8 mouse cellular contexts compared by ENCODE assay signal in genomic region chr5:38220328-38220912, GRCm38 (mm10). TPM values are rescaled to one million over a fixed set of nuclear protein-coding genes. Genes with fewer than 3 reads are reported as not detected.
DNase-seq lines count a peak whose midpoint lies in the region; ATAC-seq lines count a peak whose summit lies in the region.

Gene Zbtb49, minus strand, starts transcription at chr5:38220457.
Gene Lyar, plus strand, starts transcription at chr5:38220470.

- peak within 1 kb of the TSS; percentile 90 for H3K9ac ChIP-seq in hindbrain, embryonic 16.5 days (ENCODE audit: low read depth, low read length)

- WGBS in hindbrain, embryonic 16.5 days: under 1% methylated on average over 50 of the region's 55 CpGs
- WGBS in macrophage (ENCODE audit: missing documents): under 1% methylated on average over 54 of the region's 55 CpGs

- DNase-seq in T-cell, adult 2 months (ENCODE audit: low spot score): peak; percentile 95
- DNase-seq in cerebellum, postnatal 36 days: peak; percentile 95
- peak; percentile 94 to 95 for DNase-seq in frontal cortex, postnatal 36 days (ENCODE audit: low spot score in 2 of 2)
- DNase-seq in left cerebral cortex, adult 18-20 months (ENCODE audit: low spot score in 2 of 2): peak; percentile 94 to 97
- peak; percentile 94 for DNase-seq in right cerebral cortex, adult 18-20 months
- peak; percentile 84 for DNase-seq in urinary bladder, postnatal 10 days (ENCODE audit: low spot score)

- peak; percentile 92 for ATAC-seq in hindbrain, embryonic 16.5 days

- H3K4me1 ChIP-seq in hindbrain, embryonic 16.5 days (ENCODE audit: control insufficient read depth, insufficient read depth, low read depth, low read length): peaks cover 21% of the 10 kb centered on the region

- peak within 1 kb of the TSS; percentile 84 for H3K4me3 ChIP-seq in hindbrain, embryonic 16.5 days (ENCODE audit: low read length)
- peak within 1 kb of the TSS; percentile 92 for H3K4me3 ChIP-seq in macrophage (ENCODE audit: inconsistent target)

- peaks cover 57% of the 10 kb centered on the region for H3K79me2 ChIP-seq in macrophage (ENCODE audit: inconsistent target)

- H3K9me3 ChIP-seq in hindbrain, embryonic 16.5 days (ENCODE audit: control insufficient read depth, low read length): no peaks in the 10 kb centered on the region

- peak within 1 kb of the TSS; percentile 88 for H3K4me2 ChIP-seq in hindbrain, embryonic 16.5 days (ENCODE audit: low read length)

- H3K27ac ChIP-seq in hindbrain, embryonic 16.5 days (ENCODE audit: low read depth, low read length): peak within 1 kb of the TSS; percentile 85
- H3K27ac ChIP-seq in macrophage: peak within 1 kb of the TSS; percentile 22; the same call in 1 of the 2 replicates

- no peaks in the 10 kb centered on the region for H3K36me3 ChIP-seq in hindbrain, embryonic 16.5 days (ENCODE audit: control insufficient read depth, insufficient read depth, low read length)
- peaks cover 4% of the 10 kb centered on the region; the same call in 1 of the 2 replicates for H3K36me3 ChIP-seq in macrophage (ENCODE audit: inconsistent target)

- H3K27me3 ChIP-seq in hindbrain, embryonic 16.5 days (replicated peaks; ENCODE audit: control insufficient read depth, insufficient read depth, low read length): no peaks in the 10 kb centered on the region

RNA-seq across cellular contexts. Expression of gene Zbtb49, which starts in this region (rescaled TPM):
- 16.9 and 17.9 TPM in 2 replicates for polyA plus RNA-seq in hindbrain, embryonic 16.5 days (2015; fragmentation: Nextera tagmentation; extraction: Ambion mirVana)
- 10 to 100 TPM; 19.2 to 19.3 TPM for total RNA-seq in left cerebral cortex, adult 18-20 months (2021)
- 10 to 100 TPM in 24 of 26 experiments, 1 to 10 TPM in 2; 9.5 to 54.6 (median 32.6) TPM for total RNA-seq in macrophage (2018; cell fraction: chromatin; rRNA removed)
- 1 to 10 TPM in 25 of 26 experiments, under 1 TPM in 1; 0.85 to 5.5 (median 2.8) TPM for total RNA-seq in macrophage (2018; cell fraction: cytosol; rRNA removed)
- total RNA-seq in macrophage (2018; cell fraction: nucleus; rRNA removed): 10 to 100 TPM in 19 of 26 experiments, 1 to 10 TPM in 7; 7.3 to 32.6 (median 18.4) TPM
- 2.4 to 4.7 TPM (median 2.9 TPM) in 3 replicates for polyA plus RNA-seq in macrophage (2018)

RNA-seq across cellular contexts. Expression of gene Lyar, which starts in this region (rescaled TPM):
- polyA plus RNA-seq in hindbrain, embryonic 16.5 days (2015; fragmentation: Nextera tagmentation; extraction: Ambion mirVana): 36.7 and 37.9 TPM in 2 replicates
- 10 to 100 TPM; 10.1 to 10.3 TPM for total RNA-seq in left cerebral cortex, adult 18-20 months (2021)
- 10 to 100 TPM in 11 of 26 experiments, 1 to 10 TPM in 15; 1.9 to 15.7 (median 9.6) TPM for total RNA-seq in macrophage (2018; cell fraction: chromatin; rRNA removed)
- total RNA-seq in macrophage (2018; cell fraction: cytosol; rRNA removed): 10 to 100 TPM in 22 of 26 experiments, 1 to 10 TPM in 4; 8.4 to 16.3 (median 11.4) TPM
- 10 to 100 TPM in 3 of 26 experiments, 1 to 10 TPM in 23; 2.9 to 18.3 (median 6.4) TPM for total RNA-seq in macrophage (2018; cell fraction: nucleus; rRNA removed)
- 8.1 to 30.2 TPM (median 28.9 TPM) in 3 replicates for polyA plus RNA-seq in macrophage (2018)

Comparison
In these comparisons a context has a peak if more than half of its experiments do, and no peak if none do; other contexts are left out.
1. Peak in every context shown above with its lines: DNase-seq, ATAC-seq, H3K4me3 ChIP-seq and H3K27ac ChIP-seq.